Mouse (Mus musculus) kidney, postnatal 0 days (tissue): ENCODE measurements at regions not wholly inside any gene's neighbourhood (a gene's known extent, or its start where the extent isn't known, plus 50 kb on each side); places are given as distances from the start of the nearest gene placed in this dataset.

Experiments used
- ATAC-seq: fragments of 200-750 bp; cut with Nextera tagmentation; replicated peaks from 2 replicates; pipeline ENCODE4 v1.8.0; 2017; ENCODE audit warnings: low read depth, moderate number of reproducible peaks, moderate TSS enrichment, moderate library complexity; ENCODE audit not compliant: low FRiP score
- DNase-seq: peaks from one replicate; pipeline ENCODE4 v3.0.0-alpha.2; 2016; ENCODE audit warnings: low spot score
- H3K27ac ChIP-seq: fragments of 300-500 bp; sonication (generic); 2 replicates; pipeline ENCODE4 v1.5.1; 2014; ENCODE audit warnings: mild to moderate bottlenecking
- H3K27me3 ChIP-seq: fragments of 300-500 bp; sonication (generic); 2 replicates; pipeline ENCODE4 v1.6.1; 2014; ENCODE audit warnings: low read length, mixed read lengths; ENCODE audit not compliant: insufficient read depth
- H3K36me3 ChIP-seq: fragments of 300-500 bp; sonication (generic); 2 replicates; pipeline ENCODE4 v1.6.1; 2014; ENCODE audit warnings: low read length, mixed read lengths; ENCODE audit not compliant: insufficient read depth
- H3K4me1 ChIP-seq: fragments of 300-500 bp; sonication (generic); replicated peaks from 2 replicates; pipeline ENCODE4 v1.6.1; 2014; ENCODE audit warnings: antibody characterized with exemption, low read length, mixed read lengths; ENCODE audit not compliant: insufficient read depth
- H3K4me2 ChIP-seq: fragments of 300-500 bp; sonication (generic); 2 replicates; pipeline ENCODE4 v1.6.1; 2014; ENCODE audit warnings: mild to moderate bottlenecking, low read length, moderate library complexity, mixed read lengths
- H3K4me3 ChIP-seq: fragments of 300-500 bp; sonication (generic); replicated peaks from 2 replicates; pipeline ENCODE4 v1.5.1; 2014; ENCODE audit warnings: low read depth, low read length
- H3K9ac ChIP-seq: fragments of 300-500 bp; sonication (generic); 2 replicates; pipeline ENCODE4 v1.6.1; 2014; ENCODE audit warnings: low read depth, low read length
- H3K9me3 ChIP-seq: fragments of 300-500 bp; sonication (generic); replicated peaks from 2 replicates; pipeline ENCODE4 v1.6.1; 2016; ENCODE audit warnings: low read length, inconsistent platforms, mixed read lengths
- CTCF ChIP-seq: IDR thresholded peaks from 2 replicates; pipeline ENCODE4 v1.5.1; 2016; ENCODE audit warnings: antibody characterized with exemption, low read depth, mild to moderate bottlenecking, moderate library complexity
- WGBS: fragments of 180-500 bp; shearing (Covaris S2); extraction: QIAGEN DNeasy Blood & Tissue Kit; methylation state at CpG from one replicate; pipeline ENCODE4 v1.1.7; 2014; 5-methylcytosine and 5-hydroxymethylcytosine counted together

GRCm38 (mm10) chr13:16739563-16739962 lies 727.9 kb downstream of the Inhba start:
- H3K4me3 ChIP-seq = no peak overlapping the region
- H3K4me1 ChIP-seq = no peaks in the 10 kb centered on the region
- no peak for ATAC-seq
- no peak for DNase-seq
- no peak overlapping the region for H3K4me2 ChIP-seq
- no peaks in the 10 kb centered on the region for H3K9me3 ChIP-seq
- no peak overlapping the region for H3K9ac ChIP-seq
- WGBS = 94% methylated on average over 3 of the region's 3 CpGs
- H3K27ac ChIP-seq = no peak overlapping the region
- no peak for TF ChIP-seq CTCF
- no peaks in the 10 kb centered on the region for H3K36me3 ChIP-seq
- no peaks in the 10 kb centered on the region for H3K27me3 ChIP-seq

GRCm38 (mm10) chr13:16744237-16744636 lies 732.6 kb downstream of the Inhba start:
- Histone ChIP-seq H3K36me3 (no peaks in the 10 kb centered on the region), H3K4me1 (no peaks in the 10 kb centered on the region), H3K4me2 (no peak overlapping the region), H3K27me3 (no peaks in the 10 kb centered on the region), H3K9ac (no peak overlapping the region), H3K4me3 (no peak overlapping the region), H3K9me3 (no peaks in the 10 kb centered on the region), H3K27ac (no peak overlapping the region)
- WGBS = 88% methylated on average over 1 of the region's 1 CpGs
- no peak for DNase-seq
- no peak for ATAC-seq
- TF ChIP-seq CTCF = no peak

DNA sequence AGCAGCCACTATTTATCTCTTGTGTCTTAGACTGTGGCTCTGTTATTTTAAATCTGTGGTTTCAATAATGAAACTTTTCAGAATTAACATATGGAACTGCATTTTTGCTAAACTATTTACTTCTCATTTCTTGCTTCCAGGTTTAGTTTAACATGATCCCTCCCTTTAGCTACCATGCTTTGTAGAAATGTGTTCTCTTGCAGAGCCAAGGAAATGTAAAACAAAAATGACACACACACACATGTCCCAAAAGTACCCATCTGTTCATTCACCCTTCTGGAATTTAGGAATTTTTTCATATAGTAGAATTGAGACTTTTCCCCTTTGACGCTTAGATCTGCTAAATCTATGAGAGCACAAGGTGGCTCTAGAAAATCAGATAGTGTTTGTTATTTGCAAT lies 734.0 kb downstream of the Inhba start:
- no peak overlapping the region for H3K4me3 ChIP-seq
- no peaks in the 10 kb centered on the region for H3K36me3 ChIP-seq
- TF ChIP-seq CTCF = no peak
- H3K9me3 ChIP-seq = no peaks in the 10 kb centered on the region
- H3K4me2 ChIP-seq = no peak overlapping the region
- no peaks in the 10 kb centered on the region for H3K27me3 ChIP-seq
- no peak overlapping the region for H3K9ac ChIP-seq
- 93% methylated on average over 1 of the region's 1 CpGs for WGBS
- DNase-seq = no peak
- H3K27ac ChIP-seq = no peak overlapping the region
- H3K4me1 ChIP-seq = no peaks in the 10 kb centered on the region
- ATAC-seq = no peak

- no peaks in the 10 kb centered on the region for H3K27me3 ChIP-seq
- no peak overlapping the region for H3K27ac ChIP-seq
- no peaks in the 10 kb centered on the region for H3K4me1 ChIP-seq
- no peak for ATAC-seq
- WGBS = 80% methylated on average over 1 of the region's 1 CpGs
- H3K4me3 ChIP-seq = no peak overlapping the region
- TF ChIP-seq CTCF = no peak
- no peaks in the 10 kb centered on the region for H3K36me3 ChIP-seq
- no peaks in the 10 kb centered on the region for H3K9me3 ChIP-seq
- no peak for DNase-seq
- no peak overlapping the region for H3K4me2 ChIP-seq
- H3K9ac ChIP-seq = no peak overlapping the region
Observed at GRCm38 (mm10) chr13:16746451-16746850, 734.8 kb downstream of the Inhba start.

- Histone ChIP-seq H3K9ac (no peak overlapping the region), H3K9me3 (no peaks in the 10 kb centered on the region), H3K4me2 (no peak overlapping the region), H3K4me1 (no peaks in the 10 kb centered on the region), H3K4me3 (no peak overlapping the region), H3K36me3 (no peaks in the 10 kb centered on the region), H3K27ac (no peak overlapping the region), H3K27me3 (no peaks in the 10 kb centered on the region)
- WGBS = 58% methylated on average over 3 of the region's 3 CpGs
- ATAC-seq (0 out of 2 replicates have a peak, but pooled peaks have one; percentile 13), DNase-seq (no peak)
- no peak for TF ChIP-seq CTCF
Observed at GRCm38 (mm10) chr13:16756264-16756663, 744.6 kb downstream of the Inhba start.

GRCm38 (mm10) chr13:16760045-16760444 lies 748.4 kb downstream of the Inhba start:
- H3K9me3 ChIP-seq = no peaks in the 10 kb centered on the region
- H3K27me3 ChIP-seq = no peaks in the 10 kb centered on the region
- TF ChIP-seq CTCF = no peak
- no peaks in the 10 kb centered on the region for H3K36me3 ChIP-seq
- no peak overlapping the region for H3K4me2 ChIP-seq
- H3K4me1 ChIP-seq = no peaks in the 10 kb centered on the region
- no peak overlapping the region for H3K4me3 ChIP-seq
- no peak overlapping the region for H3K27ac ChIP-seq
- ATAC-seq = no peak
- H3K9ac ChIP-seq = no peak overlapping the region
- no peak for DNase-seq

DNA sequence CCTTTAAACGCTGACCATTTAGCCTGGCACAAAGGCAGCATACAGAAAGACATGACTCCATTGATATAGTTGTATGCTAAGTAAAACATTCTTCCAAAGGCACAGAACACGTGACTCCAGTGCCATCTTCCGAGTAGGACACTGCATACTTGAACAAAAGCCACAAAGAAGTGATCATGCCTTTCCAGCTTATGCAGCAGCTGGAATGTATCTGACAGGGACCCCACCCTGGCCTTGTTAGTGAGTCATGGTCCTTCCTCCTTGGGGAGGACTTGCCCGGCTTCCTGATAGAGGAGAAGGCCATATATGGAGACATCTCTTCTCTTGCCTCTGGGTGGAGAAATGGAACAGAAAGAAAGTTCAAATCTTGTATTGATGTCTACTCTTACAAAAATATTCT lies 749.8 kb downstream of the Inhba start:
- peak; percentile 46; the same call in 1 of the 2 replicates for ATAC-seq
- 65% methylated on average over 4 of the region's 4 CpGs for WGBS
- Histone ChIP-seq H3K4me2 (no peak overlapping the region), H3K27ac (no peak overlapping the region), H3K4me3 (no peak overlapping the region), H3K27me3 (no peaks in the 10 kb centered on the region), H3K36me3 (no peaks in the 10 kb centered on the region), H3K9ac (no peak overlapping the region), H3K4me1 (no peaks in the 10 kb centered on the region), H3K9me3 (no peaks in the 10 kb centered on the region)
- peak; percentile 51 for DNase-seq
- no peak for TF ChIP-seq CTCF
